Mouse (Mus musculus) liver, adult 2 months (tissue): ENCODE data around the gene Gbe1. TPM values are rescaled to one million over a fixed set of nuclear protein-coding genes. Genes with fewer than 3 reads are reported as not detected.

Source experiments
- DNase-seq: peaks from one replicate; pipeline ENCODE4 v3.0.0-alpha.2; 2011; ENCODE audit warnings: low read depth, low spot score; ENCODE audit errors: extremely low read depth
- H3K27ac ChIP-seq: fragments of 200-500 bp; replicated peaks from 2 replicates; pipeline ENCODE4 v1.5.1; 2012; ENCODE audit warnings: low read depth, mild to moderate bottlenecking, control low read depth, inconsistent platforms, low read length; ENCODE audit not compliant: insufficient read depth
- H3K27me3 ChIP-seq: fragments of 200-500 bp; 2 replicates; pipeline ENCODE4 v1.6.1; 2012; ENCODE audit warnings: mild to moderate bottlenecking, moderate library complexity, low read length, inconsistent platforms; ENCODE audit not compliant: control insufficient read depth, insufficient read depth
- H3K36me3 ChIP-seq: fragments of 200-500 bp; 2 replicates; pipeline ENCODE4 v1.6.1; 2012; ENCODE audit warnings: low read length, inconsistent platforms; ENCODE audit not compliant: control insufficient read depth, insufficient read depth
- H3K4me1 ChIP-seq: fragments of 200-500 bp; 2 replicates; pipeline ENCODE4 v1.6.1; 2011; ENCODE audit warnings: low read length; ENCODE audit not compliant: control insufficient read depth, insufficient read depth
- H3K4me3 ChIP-seq: fragments of 200-500 bp; 2 replicates; pipeline ENCODE4 v1.5.1; 2011; ENCODE audit warnings: low read depth, mild to moderate bottlenecking, control low read depth, low read length, moderate library complexity; ENCODE audit not compliant: insufficient read depth
- H3K79me2 ChIP-seq: fragments of 200-500 bp; 2 replicates; pipeline ENCODE4 v1.6.1; 2012; ENCODE audit warnings: inconsistent platforms, mild to moderate bottlenecking, low read length, moderate library complexity; ENCODE audit not compliant: control insufficient read depth, insufficient read depth
- H3K9ac ChIP-seq: fragments of 200-500 bp; 2 replicates; pipeline ENCODE4 v1.6.1; 2012; ENCODE audit warnings: low read depth, mild to moderate bottlenecking, control low read depth, inconsistent platforms, low read length
- CTCF ChIP-seq: fragments of 200-500 bp; IDR thresholded peaks from 2 replicates; pipeline ENCODE4 v1.5.1; 2011; ENCODE audit warnings: low read depth, low read length, control low read depth
- POLR2A ChIP-seq: fragments of 200-500 bp; IDR thresholded peaks from 2 replicates; pipeline ENCODE4 v1.6.1; 2011; ENCODE audit warnings: low read length, control low read depth; ENCODE audit not compliant: insufficient read depth; ENCODE audit errors: extremely low read depth
- WGBS: fragments of 180-500 bp; shearing (Covaris S2); methylation state at CpG from one replicate; pipeline ENCODE4 v1.1.7; 2018; 5-methylcytosine and 5-hydroxymethylcytosine counted together
- polyA plus RNA-seq: library from polyadenylated mRNA; depleted of rRNA; stranded (reverse); fragments of >200 nt; gene quantifications from 2 replicates; pipeline ENCODE4 v1.2.3, GENCODE M21; 2012
- total RNA-seq: library from RNA; depleted of rRNA; stranded (reverse); fragments of >200 nt; gene quantifications from 2 replicates; pipeline ENCODE4 v1.2.3, GENCODE M21; 2014

The Gbe1 gene
- total and polyA plus RNA-seq, 2 experiments = 68.9 to 174 TPM

DNA sequence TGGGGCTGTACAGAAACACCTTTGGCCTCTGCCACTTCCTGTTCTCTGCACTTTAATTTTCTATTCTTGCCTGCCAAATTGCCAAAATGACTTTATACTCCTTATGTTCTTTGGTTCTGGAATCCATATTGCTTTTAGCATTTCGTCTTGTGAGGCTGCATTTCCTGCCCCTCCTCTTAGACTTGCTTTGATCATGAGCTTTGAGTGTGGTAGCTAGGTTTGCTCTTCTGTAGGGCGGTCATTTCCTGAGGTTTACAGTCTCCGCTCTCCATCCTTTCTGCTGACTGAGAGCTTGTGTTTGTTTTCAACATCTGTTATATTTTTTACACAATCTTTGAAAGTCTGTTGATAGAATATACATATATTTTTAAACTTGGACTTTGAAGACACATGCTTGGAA lies 107.3 kb downstream of the Gbe1 start:
- Histone ChIP-seq H3K9ac (no peak overlapping the region), H3K4me1 (no peaks in the 10 kb centered on the region)

DNA sequence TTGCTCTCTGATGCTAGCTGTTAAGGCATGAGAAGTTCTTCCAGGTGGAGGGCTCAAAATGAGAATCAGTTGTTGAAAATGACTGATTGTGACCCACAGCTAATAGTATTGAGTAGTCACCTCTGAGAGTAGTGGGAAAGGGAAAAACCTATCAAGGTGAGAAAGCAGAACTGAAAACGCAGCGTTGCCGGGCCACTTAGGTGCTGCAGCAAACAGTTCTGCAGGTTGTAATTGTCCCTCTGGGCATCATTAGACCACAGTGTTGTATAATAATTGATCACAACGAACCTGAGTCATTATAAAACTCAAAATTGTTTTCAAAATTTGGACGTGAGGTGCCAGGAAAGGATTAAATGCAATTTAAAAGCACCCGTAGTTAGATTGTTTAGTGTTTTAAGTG lies 135.8 kb downstream of the Gbe1 start:
- H3K27me3 ChIP-seq = no peaks in the 10 kb centered on the region
- no peaks in the 10 kb centered on the region for H3K79me2 ChIP-seq
- peaks cover 14% of the 10 kb centered on the region for H3K36me3 ChIP-seq
- H3K27ac ChIP-seq = no peak overlapping the region
- H3K9ac ChIP-seq = no peak overlapping the region
- no peak overlapping the region for H3K4me3 ChIP-seq
- 86% methylated on average over 6 of the region's 6 CpGs for WGBS
- no peak for TF ChIP-seq CTCF
- TF ChIP-seq POLR2A = no peak
- DNase-seq = no peak
- no peaks in the 10 kb centered on the region for H3K4me1 ChIP-seq

More for the DNA sequence above, 107.3 kb downstream of the Gbe1 start:
- Histone ChIP-seq H3K27me3 (no peaks in the 10 kb centered on the region), H3K79me2 (no peaks in the 10 kb centered on the region), H3K4me3 (no peak overlapping the region), H3K27ac (no peak overlapping the region), H3K36me3 (peaks cover 2% of the 10 kb centered on the region; the same call in 1 of the 2 replicates)
- no peak for TF ChIP-seq CTCF
- TF ChIP-seq POLR2A = no peak
- WGBS = 89% methylated on average over 3 of the region's 3 CpGs
- no peak for DNase-seq

DNA sequence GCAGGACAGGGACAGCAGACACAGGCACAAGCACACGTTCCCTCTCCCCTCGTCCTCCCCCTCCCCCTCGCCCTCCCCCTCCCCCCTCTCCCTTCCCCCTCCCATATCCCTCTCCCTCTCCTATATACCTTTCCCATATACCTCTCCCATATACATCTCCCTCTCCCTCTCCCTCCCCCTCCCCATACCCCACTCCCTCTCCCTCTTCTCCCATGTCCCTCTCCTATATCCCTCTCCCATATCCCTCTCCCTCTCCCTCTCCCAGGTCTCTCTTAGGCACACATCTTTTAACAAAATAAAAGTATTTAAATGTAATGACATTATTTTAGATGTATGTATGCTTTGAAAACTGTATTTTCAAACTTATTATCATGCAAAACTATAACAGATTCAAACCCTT lies 161.8 kb downstream of the Gbe1 start:
- Histone ChIP-seq H3K36me3 (peaks cover 5% of the 10 kb centered on the region; the same call in 1 of the 2 replicates), H3K4me1 (no peaks in the 10 kb centered on the region), H3K9ac (no peak overlapping the region), H3K27ac (no peak overlapping the region), H3K27me3 (no peaks in the 10 kb centered on the region), H3K4me3 (no peak overlapping the region), H3K79me2 (no peaks in the 10 kb centered on the region; the same call in 1 of the 2 replicates)
- WGBS = 80% methylated on average over 2 of the region's 3 CpGs
- DNase-seq = no peak
- TF ChIP-seq POLR2A = no peak
- TF ChIP-seq CTCF = no peak

GRCm38 (mm10) chr16:70476161-70476560 lies 162.4 kb downstream of the Gbe1 start:
- TF ChIP-seq POLR2A (no peak), CTCF (no peak)
- 92% methylated on average over 4 of the region's 4 CpGs for WGBS
- H3K79me2 ChIP-seq = no peaks in the 10 kb centered on the region; the same call in 1 of the 2 replicates
- H3K4me3 ChIP-seq = no peak overlapping the region
- H3K36me3 ChIP-seq = peaks cover 5% of the 10 kb centered on the region; the same call in 1 of the 2 replicates
- no peak overlapping the region for H3K9ac ChIP-seq
- no peaks in the 10 kb centered on the region for H3K27me3 ChIP-seq
- no peak for DNase-seq
- no peaks in the 10 kb centered on the region for H3K4me1 ChIP-seq
- H3K27ac ChIP-seq = no peak overlapping the region

DNA sequence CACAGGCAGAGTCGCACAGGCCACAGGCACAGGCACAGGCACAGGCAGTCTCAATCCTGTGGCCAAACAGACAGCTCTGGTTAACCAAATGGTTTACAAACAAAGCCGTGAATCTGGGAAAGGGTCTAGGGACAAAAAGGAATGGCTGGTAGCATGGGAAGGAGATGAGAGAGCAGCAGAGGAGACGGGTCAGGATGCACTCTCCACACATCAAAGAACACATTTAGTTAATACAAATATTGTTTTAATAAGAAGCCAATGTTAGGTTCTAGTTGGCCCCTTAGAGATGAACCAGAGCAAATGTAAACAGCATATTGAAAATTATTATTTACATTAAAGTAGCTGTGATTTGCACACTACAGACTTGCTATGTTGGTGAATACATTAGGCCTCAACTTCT lies 166.7 kb downstream of the Gbe1 start:
- TF ChIP-seq CTCF (no peak), POLR2A (no peak)
- no peak overlapping the region for H3K9ac ChIP-seq
- DNase-seq = no peak
- no peak overlapping the region for H3K4me3 ChIP-seq
- 97% methylated on average over 3 of the region's 3 CpGs for whole genome bisulfite sequencing
- H3K36me3 ChIP-seq = peaks cover 9% of the 10 kb centered on the region; the same call in 1 of the 2 replicates
- no peak overlapping the region for H3K27ac ChIP-seq
- H3K27me3 ChIP-seq = no peaks in the 10 kb centered on the region
- no peaks in the 10 kb centered on the region for H3K4me1 ChIP-seq
- no peaks in the 10 kb centered on the region; the same call in 1 of the 2 replicates for H3K79me2 ChIP-seq

DNA sequence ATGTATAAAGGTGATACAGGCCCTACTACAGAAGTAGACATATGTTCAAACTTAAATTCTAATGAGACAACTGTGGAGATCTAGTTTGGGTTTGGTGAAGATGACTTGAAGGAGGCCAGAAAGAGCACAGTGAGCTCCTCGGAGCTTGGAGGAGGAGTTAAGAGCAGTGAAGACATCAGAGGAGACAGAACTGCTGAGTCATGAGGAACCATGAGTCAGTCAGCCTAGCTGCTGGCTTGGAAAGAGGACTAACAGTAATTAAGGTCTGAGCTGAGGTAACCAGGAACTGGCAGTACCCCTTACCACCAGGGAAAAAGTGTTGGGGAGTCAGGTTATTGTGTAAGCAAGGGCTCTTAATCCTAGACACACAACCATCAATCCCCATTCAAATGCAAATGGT lies 192.7 kb downstream of the Gbe1 start:
- Histone ChIP-seq H3K36me3 (peaks cover 22% of the 10 kb centered on the region), H3K9ac (no peak overlapping the region), H3K27me3 (no peaks in the 10 kb centered on the region), H3K4me3 (no peak overlapping the region), H3K27ac (no peak overlapping the region), H3K79me2 (no peaks in the 10 kb centered on the region), H3K4me1 (no peaks in the 10 kb centered on the region)
- no peak for DNase-seq
- no peak for TF ChIP-seq POLR2A
- no peak for TF ChIP-seq CTCF
- WGBS = 86% methylated on average over 1 of the region's 1 CpGs
